Mouse (Mus musculus): ENCODE measurements around the gene Palm2. TPM values are rescaled to one million over a fixed set of nuclear protein-coding genes. Genes with fewer than 3 reads are reported as not detected.
A peak's percentile ranks its signal among the peaks of the same experiment; 100 is the strongest.
"Not testable (repeated sequence)": the region's sequence is repeated elsewhere in the genome, so short reads cannot be mapped to it uniquely, and the experiment has no call there.

Palm2 gene
- 5.2 TPM for polyA plus RNA-seq (2012; fragmentation: generic; extraction: Trizol)

GRCm38 (mm10) chr4:57433941-57434704, at the start of gene Palm2:
TSS of gene Palm2 (plus strand) at chr4:57434247.
- Histone ChIP-seq H3K36me3 (ENCODE audit: control insufficient read depth, insufficient read depth) (no peaks in the 10 kb centered on the region), H3K79me2 (ENCODE audit: control insufficient read depth, insufficient read depth) (no peaks in the 10 kb centered on the region), H3K4me3 (peak within 1 kb of the TSS; percentile 16), H3ac (ENCODE audit: control insufficient read depth, insufficient read length) (no peak within 1 kb of the TSS), H3K4me2 (ENCODE audit: low read depth) (peak within 1 kb of the TSS; percentile 94), H3K27me3 (ENCODE audit: control insufficient read depth, insufficient read depth, insufficient read length) (peaks cover 15% of the 10 kb centered on the region)
- no peak for TF ChIP-seq CEBPB (IDR thresholded peaks at IDR 0.05; ENCODE audit: insufficient read depth, poor library complexity, severe bottlenecking)
- peak in 1 of 3 experiments; percentile 17 for TF ChIP-seq MYOD1 (IDR thresholded peaks at IDR 0.05; ENCODE audit: control insufficient read depth in 1 of 3, insufficient read length in 2 of 3, low read depth in 2 of 3)

- H3K36me3 ChIP-seq (ENCODE audit: control insufficient read depth, insufficient read depth), result no peaks in the 10 kb centered on the region
- no peak overlapping the region for H3K4me3 ChIP-seq
- no peak overlapping the region for H3K4me2 ChIP-seq (ENCODE audit: low read depth)
- H3K79me2 ChIP-seq (ENCODE audit: control insufficient read depth, insufficient read depth), result no peaks in the 10 kb centered on the region
- H3ac ChIP-seq (ENCODE audit: control insufficient read depth, insufficient read length), result no peak overlapping the region
- TF ChIP-seq CEBPB (IDR thresholded peaks at IDR 0.05; ENCODE audit: insufficient read depth, poor library complexity, severe bottlenecking) (no peak), REST (IDR thresholded peaks at IDR 0.05; ENCODE audit: insufficient read depth, insufficient read length) (no peak), POLR2AphosphoS2 (IDR thresholded peaks at IDR 0.05; ENCODE audit: insufficient read length, low read depth) (no peak), POLR2A (IDR thresholded peaks at IDR 0.05; ENCODE audit: insufficient read length, low read depth) (no peak), USF1 (IDR thresholded peaks at IDR 0.05; ENCODE audit: low read depth) (no peak), MYOD1 (IDR thresholded peaks at IDR 0.05; ENCODE audit: control insufficient read depth in 1 of 3, insufficient read length in 2 of 3, low read depth in 2 of 3) (no peak), E2F4 (IDR thresholded peaks at IDR 0.05; ENCODE audit: insufficient read depth) (no peak), MYOG (IDR thresholded peaks at IDR 0.05; ENCODE audit: control insufficient read depth in 1 of 3, insufficient read depth in 1 of 3, insufficient read length in 2 of 3, low read depth in 2 of 3) (no peak), TCF12 (IDR thresholded peaks at IDR 0.05; ENCODE audit: insufficient read depth, poor library complexity, severe bottlenecking) (no peak), SRF (IDR thresholded peaks at IDR 0.05; ENCODE audit: control insufficient read depth, insufficient read length, low read depth) (no peak), TCF3 (IDR thresholded peaks at IDR 0.05; ENCODE audit: insufficient read length, low read depth) (no peak), MAX (IDR thresholded peaks at IDR 0.05; ENCODE audit: low read depth) (no peak)
- no peaks in the 10 kb centered on the region for H3K27me3 ChIP-seq (ENCODE audit: control insufficient read depth, insufficient read depth, insufficient read length)
Observed at GRCm38 (mm10) chr4:57384355-57384754, 49.7 kb upstream of the Palm2 start.

DNA sequence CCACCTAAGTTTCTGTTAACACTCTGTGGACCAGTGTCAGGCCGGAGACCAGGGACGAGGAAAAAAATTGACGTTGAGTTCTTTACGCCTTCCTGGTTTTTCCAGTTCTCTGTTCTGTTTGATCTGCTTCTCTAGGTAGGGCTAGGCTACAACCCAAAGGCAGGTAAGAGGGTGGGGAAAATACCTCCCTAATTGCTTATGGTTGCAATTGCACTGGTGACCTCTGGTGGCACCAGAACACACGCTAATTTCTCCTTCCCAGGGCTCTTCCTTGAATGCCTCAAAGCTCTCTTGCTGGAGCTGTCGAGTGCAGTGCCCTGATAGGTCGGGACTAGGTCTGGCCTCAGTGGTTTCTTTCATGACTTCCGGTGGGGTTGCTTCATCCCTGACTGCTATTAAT, 42.9 kb upstream of the Palm2 start:
- TF ChIP-seq SRF (IDR thresholded peaks at IDR 0.05; ENCODE audit: control insufficient read depth, insufficient read length, low read depth), result no peak
- no peak for TF ChIP-seq REST (IDR thresholded peaks at IDR 0.05; ENCODE audit: insufficient read depth, insufficient read length)
- TF ChIP-seq E2F4 (IDR thresholded peaks at IDR 0.05; ENCODE audit: insufficient read depth), result no peak
- no peak for TF ChIP-seq TCF12 (IDR thresholded peaks at IDR 0.05; ENCODE audit: insufficient read depth, poor library complexity, severe bottlenecking)
- TF ChIP-seq CEBPB (IDR thresholded peaks at IDR 0.05; ENCODE audit: insufficient read depth, poor library complexity, severe bottlenecking), result no peak
- TF ChIP-seq MYOD1 (IDR thresholded peaks at IDR 0.05; ENCODE audit: control insufficient read depth in 1 of 3, insufficient read length in 2 of 3, low read depth in 2 of 3), result no peak
- TF ChIP-seq MAX (IDR thresholded peaks at IDR 0.05; ENCODE audit: low read depth), result no peak
- TF ChIP-seq TCF3 (IDR thresholded peaks at IDR 0.05; ENCODE audit: insufficient read length, low read depth), result no peak
- TF ChIP-seq USF1 (IDR thresholded peaks at IDR 0.05; ENCODE audit: low read depth), result no peak
- TF ChIP-seq POLR2A (IDR thresholded peaks at IDR 0.05; ENCODE audit: insufficient read length, low read depth), result no peak
- TF ChIP-seq MYOG (IDR thresholded peaks at IDR 0.05; ENCODE audit: control insufficient read depth in 1 of 3, insufficient read depth in 1 of 3, insufficient read length in 2 of 3, low read depth in 2 of 3), result no peak
- no peak for TF ChIP-seq POLR2AphosphoS2 (IDR thresholded peaks at IDR 0.05; ENCODE audit: insufficient read length, low read depth)

DNA sequence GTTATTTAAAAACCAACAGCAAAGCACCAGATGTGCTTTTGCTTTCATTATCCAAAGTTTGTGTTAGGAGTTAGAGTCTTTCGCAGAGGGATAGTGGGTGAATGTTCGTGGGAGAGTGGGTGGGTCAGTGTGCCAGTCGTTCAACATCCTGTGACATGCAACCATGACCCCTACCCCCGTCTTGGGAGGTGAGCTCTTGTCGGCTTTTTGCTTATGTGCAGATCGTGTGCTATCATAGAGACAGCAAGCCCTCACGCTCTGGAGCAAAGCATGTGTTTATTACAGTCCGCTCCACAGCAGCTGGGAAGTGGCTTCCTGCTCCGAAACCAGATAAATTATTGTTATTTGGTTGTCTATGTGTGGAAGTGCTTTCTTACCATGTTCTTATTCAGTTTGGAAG, 37.6 kb upstream of the Palm2 start:
- no peak overlapping the region for H3K4me3 ChIP-seq
- H3K79me2 ChIP-seq (ENCODE audit: control insufficient read depth, insufficient read depth), result no peaks in the 10 kb centered on the region
- TF ChIP-seq POLR2A (IDR thresholded peaks at IDR 0.05; ENCODE audit: insufficient read length, low read depth) (no peak), CEBPB (IDR thresholded peaks at IDR 0.05; ENCODE audit: insufficient read depth, poor library complexity, severe bottlenecking) (no peak), E2F4 (IDR thresholded peaks at IDR 0.05; ENCODE audit: insufficient read depth) (no peak), MYOG (IDR thresholded peaks at IDR 0.05; ENCODE audit: control insufficient read depth in 1 of 3, insufficient read depth in 1 of 3, insufficient read length in 2 of 3, low read depth in 2 of 3) (no peak), MYOD1 (IDR thresholded peaks at IDR 0.05; ENCODE audit: control insufficient read depth in 1 of 3, insufficient read length in 2 of 3, low read depth in 2 of 3) (no peak), USF1 (IDR thresholded peaks at IDR 0.05; ENCODE audit: low read depth) (no peak), TCF3 (IDR thresholded peaks at IDR 0.05; ENCODE audit: insufficient read length, low read depth) (no peak), REST (IDR thresholded peaks at IDR 0.05; ENCODE audit: insufficient read depth, insufficient read length) (no peak), SRF (IDR thresholded peaks at IDR 0.05; ENCODE audit: control insufficient read depth, insufficient read length, low read depth) (no peak), TCF12 (IDR thresholded peaks at IDR 0.05; ENCODE audit: insufficient read depth, poor library complexity, severe bottlenecking) (no peak), POLR2AphosphoS2 (IDR thresholded peaks at IDR 0.05; ENCODE audit: insufficient read length, low read depth) (no peak)
- no peak overlapping the region for H3K4me2 ChIP-seq (ENCODE audit: low read depth)
- no peaks in the 10 kb centered on the region for H3K36me3 ChIP-seq (ENCODE audit: control insufficient read depth, insufficient read depth)
- H3ac ChIP-seq (ENCODE audit: control insufficient read depth, insufficient read length), result no peak overlapping the region
- H3K27me3 ChIP-seq (ENCODE audit: control insufficient read depth, insufficient read depth, insufficient read length), result no peaks in the 10 kb centered on the region

More for the DNA sequence above, 42.9 kb upstream of the Palm2 start:
- H3K4me2 ChIP-seq (ENCODE audit: low read depth), result no peak overlapping the region
- no peaks in the 10 kb centered on the region for H3K36me3 ChIP-seq (ENCODE audit: control insufficient read depth, insufficient read depth)
- H3K79me2 ChIP-seq (ENCODE audit: control insufficient read depth, insufficient read depth), result no peaks in the 10 kb centered on the region
- no peak overlapping the region for H3ac ChIP-seq (ENCODE audit: control insufficient read depth, insufficient read length)
- H3K4me3 ChIP-seq, result no peak overlapping the region
- H3K27me3 ChIP-seq (ENCODE audit: control insufficient read depth, insufficient read depth, insufficient read length), result no peaks in the 10 kb centered on the region

DNA sequence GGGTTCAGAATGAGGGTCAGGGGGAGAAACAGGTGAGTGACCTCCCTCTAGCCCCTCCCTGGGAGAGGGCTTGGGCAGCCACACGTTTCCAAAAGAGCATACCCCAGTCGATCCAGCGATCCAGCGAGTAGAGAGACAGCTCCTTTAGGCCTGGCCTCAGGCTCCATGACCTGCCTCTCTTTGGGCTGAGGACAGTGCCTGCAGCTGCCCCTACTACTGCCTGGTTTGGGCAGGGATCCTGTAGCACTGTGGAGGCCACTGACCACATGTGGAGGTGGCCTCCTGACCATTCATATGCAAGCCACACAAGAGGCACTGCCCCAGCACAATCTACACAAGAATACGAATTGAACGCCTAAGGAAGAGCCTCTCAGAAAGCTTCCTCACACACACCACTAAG, 21.7 kb upstream of the Palm2 start:
- H3ac ChIP-seq (ENCODE audit: control insufficient read depth, insufficient read length); H3K4me2 ChIP-seq (ENCODE audit: low read depth); H3K4me3 ChIP-seq; H3K27me3 ChIP-seq (ENCODE audit: control insufficient read depth, insufficient read depth, insufficient read length); H3K79me2 ChIP-seq (ENCODE audit: control insufficient read depth, insufficient read depth); H3K36me3 ChIP-seq (ENCODE audit: control insufficient read depth, insufficient read depth): not testable (repeated sequence)

Measured in myocyte (in vitro differentiated cells).